Mouse (Mus musculus): ENCODE results near the gene Per1. TPM values are rescaled to one million over a fixed set of nuclear protein-coding genes. Genes with fewer than 3 reads are reported as not detected.

The Per1 gene
- polyA plus RNA-seq, 1 experiment from 2014 or later = 8.0 TPM

- 87% methylated on average over 3 of the region's 3 CpGs for WGBS
- Histone ChIP-seq H3K27me3 (peaks cover 42% of the 10 kb centered on the region), H3K36me3 (0 out of 2 replicates have a peak, but pooled peaks cover under 1% of the 10 kb centered on the region), H3K9me3 (no peaks in the 10 kb centered on the region), H3K4me1 (replicated peaks) (peaks cover 43% of the 10 kb centered on the region), H3K4me2 (no peak overlapping the region), H3K9ac (no peak overlapping the region), H3K27ac (replicated peaks) (no peak overlapping the region), H3K4me3 (no peak overlapping the region)
- ATAC-seq (ENCODE audit: low read depth) = no peak
Measured at GRCm38 (mm10) chr11:69114621-69115020, 19.6 kb downstream of the Per1 start.

DNA sequence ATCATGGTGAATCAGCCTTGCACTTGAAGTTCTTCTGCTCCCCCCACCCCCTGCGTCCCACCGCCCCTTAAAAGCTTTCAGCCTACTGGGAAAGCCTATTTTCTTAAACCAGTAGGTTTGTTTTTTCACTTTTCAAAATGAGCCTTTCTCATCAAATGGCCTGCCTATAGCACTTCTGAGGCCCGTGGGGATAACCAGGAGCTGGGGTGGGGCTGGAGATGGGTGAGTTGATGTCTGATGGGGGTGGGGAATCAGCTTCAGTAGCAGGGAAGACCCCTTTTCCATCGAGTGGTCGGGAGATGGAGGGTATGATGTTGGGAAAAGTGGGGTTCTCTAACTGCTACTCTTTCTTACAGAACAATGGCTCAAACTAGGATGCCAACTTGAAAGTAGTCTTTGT lies 21.8 kb downstream of the Per1 start:
- Histone ChIP-seq H3K9ac (0 out of 2 replicates have a peak overlapping the region, but pooled peaks have one; percentile 82), H3K27ac (replicated peaks) (no peak overlapping the region), H3K9me3 (no peaks in the 10 kb centered on the region), H3K4me2 (peak overlapping the region; percentile 98), H3K4me3 (peak overlapping the region; percentile 84), H3K27me3 (peaks cover 60% of the 10 kb centered on the region), H3K4me1 (replicated peaks) (peaks cover 48% of the 10 kb centered on the region), H3K36me3 (no peaks in the 10 kb centered on the region)
- ATAC-seq (ENCODE audit: low read depth) = no peak
- 49% methylated on average over 5 of the region's 5 CpGs for WGBS

- under 1% methylated on average over 45 of the region's 45 CpGs for WGBS
- H3K4me2 ChIP-seq = peak overlapping the region; percentile 98
- no peaks in the 10 kb centered on the region for H3K36me3 ChIP-seq
- peaks cover 57% of the 10 kb centered on the region for H3K27me3 ChIP-seq
- ATAC-seq (ENCODE audit: low read depth) = 0 out of 2 replicates have a peak, but pooled peaks have one; percentile 11
- peak overlapping the region; percentile 72 for H3K27ac ChIP-seq (replicated peaks)
- peak overlapping the region; percentile 82 for H3K9ac ChIP-seq
- H3K4me1 ChIP-seq (replicated peaks) = peaks cover 44% of the 10 kb centered on the region
- peak overlapping the region; percentile 84 for H3K4me3 ChIP-seq
- no peaks in the 10 kb centered on the region for H3K9me3 ChIP-seq
Measured at GRCm38 (mm10) chr11:69117737-69118695, 23.0 kb downstream of the Per1 start.

DNA sequence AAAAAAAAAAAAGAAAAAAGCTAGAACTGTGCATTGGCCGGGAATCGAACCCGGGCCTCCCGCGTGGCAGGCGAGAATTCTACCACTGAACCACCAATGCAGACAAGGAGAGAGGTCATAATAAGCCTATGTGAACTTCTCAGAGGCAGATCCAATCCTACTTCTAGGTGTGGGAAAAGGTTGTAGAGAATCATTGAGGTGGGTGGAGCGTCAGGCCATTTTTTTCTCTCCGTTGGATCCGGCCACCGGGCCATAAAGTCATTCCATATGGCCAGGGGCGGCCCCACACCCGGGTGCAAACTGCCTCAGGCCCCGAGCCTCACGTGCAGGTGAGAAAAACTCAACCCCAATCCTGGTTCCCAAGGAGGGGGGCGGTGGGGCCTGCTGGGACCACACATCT lies 23.7 kb downstream of the Per1 start:
- peaks cover 50% of the 10 kb centered on the region for H3K27me3 ChIP-seq
- H3K9me3 ChIP-seq = no peaks in the 10 kb centered on the region
- peak overlapping the region; percentile 98 for H3K4me2 ChIP-seq
- WGBS = 0% methylated on average over 15 of the region's 15 CpGs
- H3K4me3 ChIP-seq = peak overlapping the region; percentile 84
- H3K4me1 ChIP-seq (replicated peaks) = peaks cover 44% of the 10 kb centered on the region
- H3K36me3 ChIP-seq = no peaks in the 10 kb centered on the region
- H3K27ac ChIP-seq (replicated peaks) = no peak overlapping the region
- peak overlapping the region; percentile 22; the same call in 1 of the 2 replicates for H3K9ac ChIP-seq
- no peak for ATAC-seq (ENCODE audit: low read depth)

DNA sequence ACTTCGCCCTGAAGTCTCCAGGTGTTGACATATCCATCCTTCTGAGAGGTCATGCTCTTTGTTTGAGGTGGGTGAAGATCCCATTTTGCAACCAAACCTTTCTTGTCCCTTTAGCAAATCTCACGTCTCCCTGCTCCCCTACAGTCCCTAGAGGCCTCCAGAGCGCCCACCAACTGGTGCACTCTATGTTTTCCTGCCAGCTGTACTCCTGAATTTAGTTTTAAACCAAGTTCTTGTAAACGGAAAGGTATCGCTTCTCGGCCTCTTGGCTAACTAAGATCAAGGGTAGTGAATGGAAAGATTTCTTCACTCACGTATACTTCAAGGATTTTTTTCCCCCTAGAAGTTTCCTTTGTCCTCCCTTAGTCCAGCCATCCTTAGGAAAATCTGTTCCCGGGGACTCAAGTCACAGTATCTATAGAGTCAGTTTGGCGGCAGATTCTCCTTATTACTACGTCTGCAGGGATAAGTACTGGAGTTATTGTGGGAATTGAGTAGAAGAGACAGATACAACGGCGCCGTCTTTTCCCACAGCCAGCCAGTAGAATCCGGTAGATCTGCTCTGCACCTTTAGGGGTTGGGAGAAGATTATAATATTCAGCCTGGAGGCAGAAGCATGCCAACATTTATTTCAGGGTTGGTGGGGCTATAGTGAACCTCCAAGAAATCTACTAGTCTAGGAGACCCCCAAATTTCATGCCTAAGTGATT lies 24.6 kb downstream of the Per1 start:
- 20% methylated on average over 14 of the region's 14 CpGs for WGBS
- H3K9me3 ChIP-seq = no peaks in the 10 kb centered on the region
- no peak overlapping the region for H3K27ac ChIP-seq (replicated peaks)
- no peaks in the 10 kb centered on the region for H3K36me3 ChIP-seq
- peak overlapping the region; percentile 84 for H3K4me3 ChIP-seq
- H3K9ac ChIP-seq = 0 out of 2 replicates have a peak overlapping the region, but pooled peaks have one; percentile 22
- no peak for ATAC-seq (ENCODE audit: low read depth)
- H3K4me2 ChIP-seq = peak overlapping the region; percentile 98
- H3K4me1 ChIP-seq (replicated peaks) = peaks cover 44% of the 10 kb centered on the region
- H3K27me3 ChIP-seq = peaks cover 44% of the 10 kb centered on the region

DNA sequence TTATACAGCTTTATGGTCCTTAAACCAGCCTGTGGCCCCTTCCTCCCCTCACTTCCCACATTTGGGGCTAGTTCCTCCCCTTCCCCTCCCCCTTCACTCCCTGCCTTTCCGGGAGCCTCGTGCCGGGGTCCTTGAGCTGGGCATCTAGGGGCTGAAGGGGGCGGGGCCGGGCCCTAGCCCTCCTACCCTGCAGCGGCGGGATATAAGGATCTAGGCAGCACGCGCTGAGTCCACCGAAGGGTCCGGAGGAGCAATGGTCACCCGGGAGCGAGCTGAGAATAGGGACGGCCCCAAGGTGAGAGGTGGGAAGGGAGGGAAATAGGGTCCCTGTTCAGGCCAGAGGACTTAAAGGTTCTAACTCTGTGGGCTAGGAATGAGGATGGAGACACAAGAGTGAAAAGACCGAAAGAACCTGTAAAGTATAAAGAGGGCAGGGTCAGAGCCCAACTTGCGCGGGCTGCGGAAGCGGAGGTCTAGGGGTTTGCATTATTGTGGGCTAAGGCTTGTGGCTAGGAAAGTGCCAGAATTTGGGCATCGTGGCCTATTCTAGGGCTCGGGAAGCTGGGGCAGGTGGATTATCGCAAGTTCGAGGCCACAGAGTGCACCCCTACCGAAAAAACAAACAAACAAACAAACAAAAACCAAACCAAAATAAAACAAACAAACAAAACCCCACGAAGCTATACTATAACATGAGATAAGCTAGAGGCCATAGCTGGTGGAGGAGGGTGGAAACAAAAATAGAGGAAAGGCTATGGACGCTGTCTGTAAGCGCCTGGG lies 25.4 kb downstream of the Per1 start, which contains the start of gene Hes7:
TSS of gene Hes7 (plus strand) at position 184 of the 780 bp plus-strand sequence.
- Histone ChIP-seq H3K4me2 (peak within 1 kb of the TSS; percentile 98), H3K9me3 (no peaks in the 10 kb centered on the region), H3K27ac (replicated peaks) (no peak within 1 kb of the TSS), H3K4me3 (peak within 1 kb of the TSS; percentile 84), H3K36me3 (no peaks in the 10 kb centered on the region), H3K27me3 (peaks cover 36% of the 10 kb centered on the region), H3K9ac (peak within 1 kb of the TSS; percentile 80), H3K4me1 (replicated peaks) (peaks cover 46% of the 10 kb centered on the region)
- ATAC-seq (ENCODE audit: low read depth) = no peak
- 1% methylated on average over 27 of the region's 27 CpGs for WGBS

DNA sequence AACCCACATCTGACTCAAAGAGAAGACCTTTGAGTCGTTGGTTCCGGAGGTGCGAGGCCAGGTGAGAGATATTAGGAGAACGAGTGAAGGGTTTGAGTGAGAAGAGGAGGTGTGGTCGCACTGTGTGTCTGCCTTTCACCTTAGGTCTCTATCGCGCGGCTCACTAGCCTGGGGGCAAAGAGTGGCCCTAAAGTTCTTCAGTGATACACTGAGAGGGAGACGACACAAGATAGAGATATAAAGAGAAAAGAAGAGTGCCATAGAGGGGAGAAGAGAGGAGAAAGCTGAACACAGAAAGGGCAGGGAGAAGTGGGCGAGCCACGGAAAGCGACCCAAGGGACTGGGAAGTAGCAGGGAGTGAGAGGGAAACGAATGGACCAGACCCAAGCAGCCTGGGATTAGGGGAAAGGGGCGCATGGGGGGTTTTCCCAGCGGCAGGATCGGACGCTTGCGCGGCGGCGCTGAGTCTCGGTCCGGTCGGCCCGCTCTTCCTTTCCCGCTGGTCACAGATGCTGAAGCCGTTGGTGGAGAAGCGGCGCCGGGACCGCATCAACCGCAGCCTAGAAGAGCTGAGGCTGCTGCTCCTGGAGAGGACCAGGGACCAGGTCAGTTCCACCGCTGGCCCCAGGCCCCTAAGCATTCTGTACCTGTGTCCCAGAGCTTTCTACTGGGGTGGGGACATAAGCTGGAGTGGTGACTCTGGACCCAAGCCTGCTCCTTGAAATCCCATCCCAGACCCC lies 26.2 kb downstream of the Per1 start:
- WGBS = under 1% methylated on average over 33 of the region's 33 CpGs
- no peaks in the 10 kb centered on the region for H3K36me3 ChIP-seq
- H3K4me1 ChIP-seq (replicated peaks) = peaks cover 53% of the 10 kb centered on the region
- no peaks in the 10 kb centered on the region for H3K9me3 ChIP-seq
- peak overlapping the region; percentile 98 for H3K4me2 ChIP-seq
- no peak overlapping the region for H3K27ac ChIP-seq (replicated peaks)
- peaks cover 29% of the 10 kb centered on the region for H3K27me3 ChIP-seq
- ATAC-seq (ENCODE audit: low read depth) = no peak
- peak overlapping the region; percentile 80 for H3K9ac ChIP-seq
- peak overlapping the region; percentile 84 for H3K4me3 ChIP-seq

DNA sequence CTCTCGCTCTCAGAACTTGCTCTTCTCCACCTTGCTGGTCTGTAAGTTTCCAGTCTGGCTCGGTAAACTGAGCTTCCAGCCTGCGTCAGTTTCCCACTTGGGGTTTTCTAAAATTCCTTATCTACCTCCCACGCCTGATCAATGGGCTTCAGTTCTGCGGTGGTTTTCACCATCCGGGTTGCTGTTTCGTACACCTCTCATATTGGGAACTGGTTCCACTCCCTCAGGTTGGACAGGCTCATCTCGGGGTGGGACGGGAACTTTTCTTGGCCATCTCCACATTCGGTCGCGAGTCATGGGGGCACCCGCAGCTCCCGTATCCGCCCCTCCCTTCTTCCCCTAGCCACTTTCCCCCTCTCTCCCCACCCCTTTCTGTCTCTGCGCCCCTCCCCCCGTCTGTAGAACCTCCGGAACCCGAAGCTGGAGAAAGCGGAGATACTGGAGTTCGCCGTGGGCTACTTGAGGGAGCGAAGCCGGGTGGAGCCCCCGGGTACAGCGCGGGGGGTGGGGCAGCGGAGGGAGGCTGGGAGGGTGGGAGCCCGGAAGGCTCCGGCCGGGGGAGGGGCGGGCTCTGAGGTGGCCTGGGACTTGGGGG lies 26.8 kb downstream of the Per1 start:
- ATAC-seq (ENCODE audit: low read depth) = no peak
- Histone ChIP-seq H3K36me3 (no peaks in the 10 kb centered on the region), H3K4me2 (peak overlapping the region; percentile 98), H3K4me1 (replicated peaks) (peaks cover 57% of the 10 kb centered on the region), H3K27me3 (peaks cover 25% of the 10 kb centered on the region), H3K4me3 (peak overlapping the region; percentile 84), H3K9me3 (no peaks in the 10 kb centered on the region), H3K27ac (replicated peaks) (peak overlapping the region; percentile 72), H3K9ac (peak overlapping the region; percentile 80)
- WGBS = 1% methylated on average over 31 of the region's 32 CpGs

DNA sequence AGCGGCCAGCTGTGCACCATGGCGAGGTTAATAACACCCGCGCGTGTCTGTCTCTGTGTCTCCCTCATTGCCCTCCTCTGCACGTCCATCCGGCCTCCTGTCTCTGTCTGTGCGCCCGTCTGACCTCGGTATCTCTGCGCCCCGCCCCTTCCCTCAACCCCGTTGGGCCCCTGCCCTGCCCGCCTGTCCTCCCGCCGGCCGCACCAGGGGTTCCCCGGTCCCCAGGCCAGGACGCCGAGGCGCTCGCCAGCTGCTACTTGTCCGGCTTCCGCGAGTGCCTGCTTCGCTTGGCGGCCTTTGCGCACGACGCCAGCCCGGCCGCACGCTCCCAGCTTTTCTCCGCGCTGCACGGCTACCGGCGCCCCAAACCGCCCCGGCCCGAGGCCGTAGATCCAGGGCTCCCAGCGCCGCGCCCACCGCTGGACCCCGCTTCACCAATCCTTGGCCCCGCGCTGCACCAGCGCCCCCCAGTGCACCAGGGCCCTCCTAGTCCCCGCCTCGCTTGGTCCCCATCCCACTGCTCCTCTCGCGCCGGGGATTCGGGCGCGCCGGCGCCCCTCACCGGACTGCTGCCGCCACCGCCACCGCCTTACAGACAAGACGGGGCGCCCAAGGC lies 27.4 kb downstream of the Per1 start, which contains the start of gene 9130213A22Rik:
TSS of gene 9130213A22Rik (minus strand) at position 254 of the 616 bp plus-strand sequence.
- WGBS = under 1% methylated on average over 64 of the region's 66 CpGs
- H3K4me3 ChIP-seq = peak within 1 kb of the TSS; percentile 84
- no peaks in the 10 kb centered on the region for H3K9me3 ChIP-seq
- peak; percentile 68 for ATAC-seq (ENCODE audit: low read depth)
- H3K27ac ChIP-seq (replicated peaks) = peak within 1 kb of the TSS; percentile 72
- H3K27me3 ChIP-seq = peaks cover 30% of the 10 kb centered on the region
- H3K4me1 ChIP-seq (replicated peaks) = peaks cover 51% of the 10 kb centered on the region
- peak within 1 kb of the TSS; percentile 80 for H3K9ac ChIP-seq
- H3K4me2 ChIP-seq = peak within 1 kb of the TSS; percentile 98
- H3K36me3 ChIP-seq = no peaks in the 10 kb centered on the region

DNA sequence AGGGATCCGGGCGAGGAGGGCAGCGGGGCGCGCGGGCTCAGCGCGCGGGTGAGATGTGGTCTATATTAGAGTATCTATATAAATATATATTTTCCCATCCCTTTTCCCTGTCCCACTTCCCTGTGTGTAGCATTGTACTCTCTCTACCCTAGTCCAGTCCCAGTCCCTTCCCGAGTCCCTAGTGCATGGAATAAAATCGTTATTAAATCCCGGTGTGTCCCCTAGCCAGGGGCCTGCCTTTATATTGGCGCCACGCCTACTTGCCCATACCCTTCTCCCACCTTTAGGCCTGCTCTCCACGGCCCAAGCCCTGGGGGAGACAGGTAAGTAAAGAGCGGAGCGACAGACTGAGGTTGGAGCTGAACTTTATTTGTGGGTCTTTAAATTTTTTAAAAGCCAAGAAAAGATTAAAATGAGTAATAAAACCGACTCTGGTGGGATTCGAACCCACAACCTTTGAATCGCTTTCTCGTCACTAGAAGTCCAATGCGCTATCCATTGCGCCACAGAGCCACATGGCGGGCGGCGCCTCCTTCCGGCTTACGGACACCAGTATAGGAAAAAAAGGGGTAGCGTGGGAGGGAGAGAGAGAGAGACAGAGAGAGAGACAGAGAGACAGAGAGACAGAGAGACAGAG lies 28.2 kb downstream of the Per1 start:
- H3K4me2 ChIP-seq = peak overlapping the region; percentile 98
- H3K4me1 ChIP-seq (replicated peaks) = peaks cover 47% of the 10 kb centered on the region
- WGBS = under 1% methylated on average over 29 of the region's 29 CpGs
- H3K9ac ChIP-seq = peak overlapping the region; percentile 80
- peaks cover 34% of the 10 kb centered on the region for H3K27me3 ChIP-seq
- H3K4me3 ChIP-seq = peak overlapping the region; percentile 84
- peak; percentile 4; the same call in 1 of the 2 replicates for ATAC-seq (ENCODE audit: low read depth)
- peak overlapping the region; percentile 72 for H3K27ac ChIP-seq (replicated peaks)
- H3K36me3 ChIP-seq = no peaks in the 10 kb centered on the region
- H3K9me3 ChIP-seq = no peaks in the 10 kb centered on the region
